Mouse (Mus musculus): ENCODE results near the gene Cobl. TPM values are rescaled to one million over a fixed set of nuclear protein-coding genes. Genes with fewer than 3 reads are reported as not detected.

The Cobl gene
- polyA plus RNA-seq, 1 experiment from 2014 or later = 42.5 TPM

DNA sequence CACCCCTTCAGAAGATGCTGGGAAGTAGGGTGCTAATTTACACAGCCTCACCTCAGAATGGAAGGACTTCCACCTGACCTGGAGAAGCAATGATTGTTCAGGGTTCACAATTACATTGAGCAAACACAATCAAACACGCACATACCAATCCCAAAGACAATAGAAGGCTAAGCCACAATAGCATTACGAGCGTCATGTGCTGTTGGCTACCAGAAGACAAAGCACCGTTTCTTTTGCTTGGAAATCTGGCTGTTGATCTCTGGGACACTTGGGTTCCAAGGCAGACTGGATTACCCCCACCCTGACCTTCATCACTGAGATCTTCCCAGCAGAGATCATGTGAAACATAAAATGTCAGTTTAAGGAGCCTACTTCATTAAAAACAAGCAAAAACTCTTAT lies 21.1 kb downstream of the Cobl start:
- H3K4me1 ChIP-seq (replicated peaks) = no peaks in the 10 kb centered on the region
- no peaks in the 10 kb centered on the region for H3K9me3 ChIP-seq (replicated peaks)
- ATAC-seq (replicated peaks; ENCODE audit: insufficient number of reproducible peaks, insufficient read depth, low FRiP score, low read depth) = no peak
- H3K27ac ChIP-seq = no peak overlapping the region
- H3K4me2 ChIP-seq = no peak overlapping the region
- no peaks in the 10 kb centered on the region for H3K27me3 ChIP-seq
- H3K4me3 ChIP-seq = no peak overlapping the region
- no peak overlapping the region for H3K9ac ChIP-seq
- no peaks in the 10 kb centered on the region for H3K36me3 ChIP-seq
- 75% methylated on average over 4 of the region's 4 CpGs for WGBS

DNA sequence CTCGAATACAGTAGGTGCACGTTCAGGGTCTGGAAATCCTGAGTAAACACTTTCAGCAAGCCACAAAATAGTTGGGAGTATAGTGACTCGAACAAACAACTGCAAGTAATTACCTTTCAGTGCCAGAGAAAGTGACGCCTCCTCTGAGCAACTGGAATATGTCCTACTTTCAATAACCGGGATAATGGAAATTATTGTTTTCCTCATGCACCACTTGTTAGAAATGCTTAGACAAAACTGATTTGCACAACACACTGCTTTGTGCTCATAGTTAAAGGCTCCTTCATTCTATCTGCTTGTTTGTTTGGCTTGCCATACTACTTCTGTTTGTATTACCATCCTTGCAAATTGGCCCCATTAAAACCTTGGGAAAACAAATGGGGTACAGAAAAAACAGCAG lies 21.6 kb downstream of the Cobl start:
- Histone ChIP-seq H3K27ac (no peak overlapping the region), H3K4me3 (no peak overlapping the region), H3K36me3 (no peaks in the 10 kb centered on the region), H3K9ac (no peak overlapping the region), H3K27me3 (no peaks in the 10 kb centered on the region), H3K4me2 (no peak overlapping the region), H3K4me1 (replicated peaks) (no peaks in the 10 kb centered on the region), H3K9me3 (replicated peaks) (no peaks in the 10 kb centered on the region)
- no peak for ATAC-seq (replicated peaks; ENCODE audit: insufficient number of reproducible peaks, insufficient read depth, low FRiP score, low read depth)
- 78% methylated on average over 5 of the region's 5 CpGs for WGBS

DNA sequence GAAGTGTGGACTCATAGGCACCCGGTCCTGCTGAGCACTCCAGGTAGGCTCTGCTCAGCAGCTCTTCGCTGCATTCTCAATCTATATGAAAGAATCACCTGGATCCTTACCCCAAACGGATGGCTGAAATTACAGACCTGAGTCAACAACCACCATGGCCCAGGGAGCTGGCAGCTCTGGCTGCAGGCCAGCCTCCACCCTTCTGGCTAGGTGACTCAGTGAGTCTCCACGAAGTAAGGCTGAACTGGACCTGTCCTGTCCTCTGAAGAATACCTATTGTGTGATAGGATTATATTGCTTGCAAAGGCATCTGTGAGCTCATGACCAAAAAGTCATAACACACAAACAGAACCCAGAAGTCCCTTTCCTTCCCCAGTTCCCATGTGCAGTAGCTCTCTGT lies 22.5 kb downstream of the Cobl start:
- Histone ChIP-seq H3K9me3 (replicated peaks) (no peaks in the 10 kb centered on the region), H3K9ac (no peak overlapping the region), H3K27me3 (no peaks in the 10 kb centered on the region), H3K4me3 (no peak overlapping the region), H3K36me3 (no peaks in the 10 kb centered on the region), H3K27ac (no peak overlapping the region), H3K4me2 (no peak overlapping the region), H3K4me1 (replicated peaks) (no peaks in the 10 kb centered on the region)
- no peak for ATAC-seq (replicated peaks; ENCODE audit: insufficient number of reproducible peaks, insufficient read depth, low FRiP score, low read depth)
- WGBS = 70% methylated on average over 4 of the region's 4 CpGs

DNA sequence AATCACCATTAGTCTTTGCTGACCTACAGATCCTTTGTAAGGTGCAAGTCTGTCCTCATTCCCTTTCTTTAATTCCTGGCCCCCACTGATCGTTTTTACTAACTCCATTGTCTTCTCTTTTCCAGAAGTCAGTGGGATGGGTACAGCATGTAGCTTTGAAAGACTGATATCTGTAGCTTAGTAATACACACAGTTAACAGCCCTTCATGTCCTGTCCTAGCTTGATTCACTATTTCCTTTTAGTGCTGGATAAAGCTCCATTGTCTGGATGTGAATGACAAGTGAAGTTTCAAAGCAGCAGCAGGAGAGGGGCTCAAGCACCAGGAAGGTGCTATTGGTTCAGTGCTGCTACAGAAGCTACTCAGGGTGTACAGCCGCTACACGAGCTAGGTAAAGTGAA lies 28.9 kb downstream of the Cobl start:
- Histone ChIP-seq H3K9ac (no peak overlapping the region), H3K4me3 (no peak overlapping the region), H3K36me3 (no peaks in the 10 kb centered on the region), H3K4me1 (replicated peaks) (peaks cover 14% of the 10 kb centered on the region), H3K4me2 (no peak overlapping the region), H3K9me3 (replicated peaks) (no peaks in the 10 kb centered on the region), H3K27ac (no peak overlapping the region), H3K27me3 (no peaks in the 10 kb centered on the region)
- ATAC-seq (replicated peaks; ENCODE audit: insufficient number of reproducible peaks, insufficient read depth, low FRiP score, low read depth) = no peak
- 83% methylated on average over 3 of the region's 3 CpGs for WGBS

DNA sequence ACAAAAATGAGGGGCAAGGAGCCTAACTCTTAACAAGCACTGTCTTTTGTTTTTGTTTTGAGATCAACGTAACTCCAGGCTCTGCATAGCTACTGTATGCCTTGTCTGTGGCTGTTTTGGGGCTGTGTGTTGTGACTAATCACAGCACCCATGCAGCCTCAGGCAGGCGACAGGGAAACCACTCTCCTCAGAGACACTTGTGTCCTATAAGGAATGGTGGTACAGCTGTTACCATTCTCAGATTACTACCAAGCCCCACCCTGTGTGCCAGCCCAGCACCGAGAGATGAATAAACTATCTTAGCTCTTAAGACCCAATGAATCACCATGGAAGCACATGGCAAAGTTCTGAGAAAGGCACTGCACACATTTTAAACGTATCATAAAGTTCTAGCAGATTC lies 29.7 kb downstream of the Cobl start:
- peak overlapping the region; percentile 76 for H3K27ac ChIP-seq
- H3K4me1 ChIP-seq (replicated peaks) = peaks cover 20% of the 10 kb centered on the region
- no peaks in the 10 kb centered on the region for H3K9me3 ChIP-seq (replicated peaks)
- H3K9ac ChIP-seq = peak overlapping the region; percentile 28; the same call in 1 of the 2 replicates
- no peaks in the 10 kb centered on the region for H3K36me3 ChIP-seq
- WGBS = 26% methylated on average over 4 of the region's 4 CpGs
- H3K4me3 ChIP-seq = peak overlapping the region; percentile 31
- ATAC-seq (replicated peaks; ENCODE audit: insufficient number of reproducible peaks, insufficient read depth, low FRiP score, low read depth) = no peak
- H3K4me2 ChIP-seq = peak overlapping the region; percentile 56
- H3K27me3 ChIP-seq = no peaks in the 10 kb centered on the region

DNA sequence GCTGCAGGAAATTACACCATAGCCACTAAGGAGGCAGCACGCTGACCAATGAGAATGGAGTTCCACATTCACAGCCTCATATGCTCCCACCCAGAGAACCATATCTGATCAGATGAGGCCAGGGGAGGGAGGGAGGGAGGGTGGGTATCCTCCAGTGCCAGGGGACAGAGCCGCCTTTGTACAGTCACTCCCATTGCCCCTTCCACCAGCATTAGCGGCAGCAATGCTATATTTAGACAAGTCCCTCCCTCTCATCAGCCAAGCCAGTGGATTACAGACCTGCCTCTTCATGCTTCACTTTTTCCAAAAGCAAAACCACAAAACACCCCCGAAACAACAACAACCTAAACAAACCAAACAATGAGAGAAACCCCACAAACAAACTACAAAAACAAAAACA lies 30.2 kb downstream of the Cobl start:
- Histone ChIP-seq H3K36me3 (no peaks in the 10 kb centered on the region), H3K27ac (peak overlapping the region; percentile 76), H3K9me3 (replicated peaks) (no peaks in the 10 kb centered on the region), H3K27me3 (no peaks in the 10 kb centered on the region), H3K4me2 (peak overlapping the region; percentile 56), H3K9ac (peak overlapping the region; percentile 28; the same call in 1 of the 2 replicates), H3K4me3 (peak overlapping the region; percentile 31), H3K4me1 (replicated peaks) (peaks cover 20% of the 10 kb centered on the region)
- WGBS = 22% methylated on average over 4 of the region's 4 CpGs
- peak; percentile 82; the same call in 1 of the 2 replicates for ATAC-seq (replicated peaks; ENCODE audit: insufficient number of reproducible peaks, insufficient read depth, low FRiP score, low read depth)

DNA sequence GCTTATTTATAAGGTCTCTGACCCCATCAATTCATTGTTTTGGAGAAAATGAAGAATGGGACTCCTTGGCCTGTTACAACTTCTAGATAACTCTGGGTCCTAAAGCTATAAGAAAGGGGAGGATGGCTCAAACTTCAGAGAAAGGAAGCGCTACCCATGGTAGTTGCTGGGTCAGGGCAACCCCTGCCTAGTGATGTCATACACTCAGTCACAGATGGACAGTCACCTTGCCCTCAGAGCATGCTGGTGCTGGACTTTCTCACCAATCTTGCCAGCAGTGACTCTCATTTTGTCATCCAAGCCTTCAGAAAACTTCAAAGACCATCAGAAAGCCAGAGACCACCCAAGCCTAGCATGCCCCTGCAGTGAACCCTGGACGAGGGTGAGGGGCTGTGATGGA lies 32.8 kb downstream of the Cobl start:
- WGBS = 83% methylated on average over 2 of the region's 2 CpGs
- Histone ChIP-seq H3K4me1 (replicated peaks) (peaks cover 24% of the 10 kb centered on the region), H3K9ac (no peak overlapping the region), H3K4me2 (no peak overlapping the region), H3K27ac (no peak overlapping the region), H3K36me3 (no peaks in the 10 kb centered on the region), H3K9me3 (replicated peaks) (no peaks in the 10 kb centered on the region), H3K4me3 (no peak overlapping the region), H3K27me3 (no peaks in the 10 kb centered on the region)
- no peak for ATAC-seq (replicated peaks; ENCODE audit: insufficient number of reproducible peaks, insufficient read depth, low FRiP score, low read depth)

DNA sequence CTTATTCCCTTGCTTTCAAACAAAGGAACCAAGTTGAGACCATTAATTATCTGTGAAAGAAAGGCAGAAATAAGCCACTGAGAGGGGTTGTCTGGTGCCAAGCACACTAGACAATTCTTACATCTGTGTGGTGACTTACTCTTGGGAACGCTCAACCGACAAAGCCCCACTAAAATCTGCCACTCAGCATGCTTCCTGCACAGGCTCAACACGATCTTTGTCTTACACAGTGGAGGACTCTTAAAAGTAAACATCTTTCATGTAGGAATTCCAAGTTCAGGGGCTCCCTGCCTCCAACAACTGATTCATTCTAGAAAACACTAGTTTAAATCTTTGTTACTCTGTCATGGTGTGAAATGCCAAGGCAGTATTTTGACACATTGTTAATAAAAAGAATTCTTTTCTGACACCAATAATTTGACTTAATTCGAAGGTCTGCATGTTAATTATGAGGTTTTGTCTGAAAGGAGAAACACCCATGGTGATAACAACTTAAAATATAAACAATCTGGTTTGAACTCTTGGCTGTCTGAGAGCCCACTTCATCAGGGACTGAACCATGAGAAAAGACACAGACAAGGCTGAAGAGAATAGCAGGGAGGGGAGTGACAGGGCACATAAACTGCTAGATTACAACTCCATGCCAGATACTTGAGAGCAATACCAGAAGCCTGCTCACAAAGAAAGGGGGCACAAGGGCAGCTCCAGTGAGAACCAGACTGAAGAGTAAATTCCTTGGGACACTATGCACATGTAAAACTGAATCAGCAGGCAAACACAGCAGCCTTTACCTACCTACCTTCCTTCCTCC lies 34.3 kb downstream of the Cobl start:
- Histone ChIP-seq H3K4me1 (replicated peaks) (peaks cover 24% of the 10 kb centered on the region), H3K36me3 (no peaks in the 10 kb centered on the region), H3K27ac (peak overlapping the region; percentile 29), H3K9ac (no peak overlapping the region), H3K4me3 (no peak overlapping the region), H3K4me2 (no peak overlapping the region), H3K9me3 (replicated peaks) (no peaks in the 10 kb centered on the region), H3K27me3 (no peaks in the 10 kb centered on the region)
- 21% methylated on average over 4 of the region's 4 CpGs for WGBS
- no peak for ATAC-seq (replicated peaks; ENCODE audit: insufficient number of reproducible peaks, insufficient read depth, low FRiP score, low read depth)

DNA sequence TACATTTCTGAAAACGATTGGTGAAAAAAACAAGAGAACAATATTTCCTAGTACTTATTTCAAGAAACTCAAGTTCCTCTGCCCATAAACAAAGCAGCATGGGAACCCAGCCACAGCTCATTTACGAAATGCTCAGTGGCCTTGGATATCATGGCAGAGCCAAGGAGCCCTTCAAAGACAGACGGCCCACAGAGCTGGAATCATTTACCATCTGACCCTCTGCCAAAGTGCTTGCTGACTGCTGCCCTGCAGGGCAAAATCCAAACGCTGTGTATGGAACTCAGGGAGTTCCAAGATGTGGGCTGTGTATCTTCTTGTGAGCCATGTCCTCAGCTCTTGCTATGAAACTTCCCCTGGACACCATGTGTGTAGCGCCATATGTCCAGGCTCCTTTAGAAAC lies 38.0 kb downstream of the Cobl start:
- Histone ChIP-seq H3K27ac (no peak overlapping the region), H3K27me3 (no peaks in the 10 kb centered on the region), H3K4me2 (no peak overlapping the region), H3K9ac (no peak overlapping the region), H3K4me1 (replicated peaks) (peaks cover 19% of the 10 kb centered on the region), H3K36me3 (no peaks in the 10 kb centered on the region), H3K9me3 (replicated peaks) (no peaks in the 10 kb centered on the region), H3K4me3 (no peak overlapping the region)
- 78% methylated on average over 5 of the region's 5 CpGs for WGBS
- ATAC-seq (replicated peaks; ENCODE audit: insufficient number of reproducible peaks, insufficient read depth, low FRiP score, low read depth) = no peak

DNA sequence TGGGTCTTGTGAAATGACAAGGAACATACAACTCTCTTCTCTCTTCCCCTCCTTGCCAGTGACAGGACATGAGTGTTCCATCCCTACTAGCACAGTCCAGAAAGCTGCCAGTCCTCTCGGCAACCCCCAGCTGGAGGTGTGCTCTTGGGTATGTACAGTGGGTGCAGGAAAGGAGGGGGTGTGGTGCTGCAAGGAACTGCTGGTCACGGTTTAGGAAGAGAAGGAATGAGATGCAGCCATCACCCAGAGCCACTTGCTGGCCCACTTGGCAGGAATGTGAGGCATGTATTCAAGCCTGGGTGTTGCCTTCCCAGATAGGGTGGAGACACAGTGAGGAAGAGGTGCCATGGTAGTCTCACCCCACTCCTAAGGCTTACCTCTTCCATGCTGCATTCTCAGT lies 40.6 kb downstream of the Cobl start:
- WGBS = 58% methylated on average over 2 of the region's 2 CpGs
- H3K27ac ChIP-seq = no peak overlapping the region
- no peaks in the 10 kb centered on the region for H3K9me3 ChIP-seq (replicated peaks)
- H3K4me1 ChIP-seq (replicated peaks) = peaks cover 15% of the 10 kb centered on the region
- no peak for ATAC-seq (replicated peaks; ENCODE audit: insufficient number of reproducible peaks, insufficient read depth, low FRiP score, low read depth)
- H3K27me3 ChIP-seq = no peaks in the 10 kb centered on the region
- no peak overlapping the region for H3K4me3 ChIP-seq
- no peak overlapping the region for H3K4me2 ChIP-seq
- no peaks in the 10 kb centered on the region for H3K36me3 ChIP-seq
- no peak overlapping the region for H3K9ac ChIP-seq

DNA sequence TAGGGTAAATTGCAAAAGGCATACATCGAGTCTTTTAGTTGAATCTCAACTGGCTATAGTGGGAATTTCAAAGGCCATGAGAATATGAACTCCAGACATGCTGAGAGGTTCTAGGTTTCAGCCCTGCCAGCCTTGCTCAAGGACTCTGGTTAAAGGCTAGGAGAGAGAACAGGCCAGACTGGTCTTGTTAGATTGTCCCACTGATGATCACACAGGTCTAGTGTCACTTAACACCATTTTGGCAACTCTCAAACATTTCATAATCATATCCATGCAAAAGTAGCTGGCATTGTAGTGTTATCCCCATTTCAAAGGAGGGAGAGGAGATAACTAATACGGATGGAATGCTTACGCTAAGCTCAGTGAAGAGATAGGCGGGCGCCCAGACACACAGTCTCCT lies 43.6 kb downstream of the Cobl start:
- H3K4me3 ChIP-seq = no peak overlapping the region
- H3K9ac ChIP-seq = no peak overlapping the region
- ATAC-seq (replicated peaks; ENCODE audit: insufficient number of reproducible peaks, insufficient read depth, low FRiP score, low read depth) = no peak
- no peaks in the 10 kb centered on the region for H3K36me3 ChIP-seq
- H3K9me3 ChIP-seq (replicated peaks) = no peaks in the 10 kb centered on the region
- peak overlapping the region; percentile 15; the same call in 1 of the 2 replicates for H3K27ac ChIP-seq
- 48% methylated on average over 5 of the region's 5 CpGs for WGBS
- H3K27me3 ChIP-seq = no peaks in the 10 kb centered on the region
- peaks cover 15% of the 10 kb centered on the region for H3K4me1 ChIP-seq (replicated peaks)
- H3K4me2 ChIP-seq = no peak overlapping the region

DNA sequence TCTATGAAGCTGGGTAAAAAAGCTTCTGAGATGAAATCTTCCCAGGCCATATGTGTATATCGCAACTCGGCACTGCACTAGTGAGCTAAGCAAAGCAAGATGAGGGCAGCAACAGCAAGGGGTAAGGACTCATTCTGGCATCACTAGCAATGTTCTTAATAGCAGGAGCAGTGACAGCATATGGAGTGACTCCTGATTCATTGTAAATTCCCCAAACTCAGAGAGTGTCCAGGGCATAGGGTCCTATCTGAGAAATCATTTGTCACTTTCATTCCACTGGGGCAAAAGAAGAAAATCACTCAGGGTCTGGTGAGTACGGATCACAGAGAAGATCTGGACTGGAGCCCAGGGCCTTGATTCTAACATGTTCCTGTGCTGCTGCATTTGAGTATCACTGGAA lies 44.6 kb downstream of the Cobl start:
- Histone ChIP-seq H3K36me3 (no peaks in the 10 kb centered on the region), H3K4me3 (no peak overlapping the region), H3K4me2 (no peak overlapping the region), H3K4me1 (replicated peaks) (peaks cover 15% of the 10 kb centered on the region), H3K9ac (no peak overlapping the region), H3K27ac (no peak overlapping the region), H3K27me3 (no peaks in the 10 kb centered on the region), H3K9me3 (replicated peaks) (no peaks in the 10 kb centered on the region)
- WGBS = 76% methylated on average over 3 of the region's 3 CpGs
- ATAC-seq (replicated peaks; ENCODE audit: insufficient number of reproducible peaks, insufficient read depth, low FRiP score, low read depth) = no peak

Measured in heart, embryonic 15.5 days (tissue).